Mouse (Mus musculus) kidney, adult 18-20 months (tissue): ENCODE results near the gene Rapgef1.

Experiments used
- DNase-seq: peaks from one replicate; pipeline ENCODE4 v3.0.0; 2021

Gene Rapgef1

DNA sequence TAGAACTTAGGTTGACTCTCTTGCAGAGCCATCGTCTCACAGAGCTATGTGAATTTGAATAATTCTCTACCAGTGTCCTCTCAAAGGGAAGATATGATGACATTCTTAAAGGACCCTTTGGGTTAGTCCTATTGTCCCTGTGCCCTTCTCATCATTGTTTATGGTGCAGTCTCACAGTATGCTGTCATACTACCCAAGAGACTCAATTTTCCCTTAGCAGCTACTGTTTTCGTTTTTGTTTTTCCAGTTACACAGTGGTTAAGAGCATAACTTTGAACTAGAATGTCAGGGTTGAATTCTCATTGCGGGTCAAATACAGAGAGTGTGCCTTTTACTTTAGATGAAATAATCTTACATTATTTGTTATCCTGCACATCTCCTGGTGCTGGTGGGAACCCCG is 27.6 kb downstream of the Rapgef1 start:
- DNase-seq = no peak

DNA sequence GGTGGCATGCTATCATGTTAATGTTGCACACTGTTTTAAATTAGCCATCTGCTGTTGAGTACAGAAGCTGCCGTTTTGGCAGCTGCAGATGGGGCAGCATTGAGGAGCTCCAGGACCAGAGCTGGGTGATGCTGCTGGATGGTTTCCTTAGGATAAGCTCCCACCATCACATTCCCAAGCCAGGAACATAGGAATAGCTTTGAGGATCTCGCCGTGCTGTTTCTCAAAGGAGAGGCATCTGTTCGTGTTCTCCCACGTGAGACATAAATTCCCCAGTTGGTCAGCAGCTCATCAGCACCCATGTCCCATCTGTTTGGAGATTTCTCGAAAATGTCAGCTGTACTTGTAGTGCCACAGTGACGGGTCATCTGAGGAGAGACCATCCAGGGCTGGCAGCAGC is 28.3 kb downstream of the Rapgef1 start:
- DNase-seq = no peak

DNA sequence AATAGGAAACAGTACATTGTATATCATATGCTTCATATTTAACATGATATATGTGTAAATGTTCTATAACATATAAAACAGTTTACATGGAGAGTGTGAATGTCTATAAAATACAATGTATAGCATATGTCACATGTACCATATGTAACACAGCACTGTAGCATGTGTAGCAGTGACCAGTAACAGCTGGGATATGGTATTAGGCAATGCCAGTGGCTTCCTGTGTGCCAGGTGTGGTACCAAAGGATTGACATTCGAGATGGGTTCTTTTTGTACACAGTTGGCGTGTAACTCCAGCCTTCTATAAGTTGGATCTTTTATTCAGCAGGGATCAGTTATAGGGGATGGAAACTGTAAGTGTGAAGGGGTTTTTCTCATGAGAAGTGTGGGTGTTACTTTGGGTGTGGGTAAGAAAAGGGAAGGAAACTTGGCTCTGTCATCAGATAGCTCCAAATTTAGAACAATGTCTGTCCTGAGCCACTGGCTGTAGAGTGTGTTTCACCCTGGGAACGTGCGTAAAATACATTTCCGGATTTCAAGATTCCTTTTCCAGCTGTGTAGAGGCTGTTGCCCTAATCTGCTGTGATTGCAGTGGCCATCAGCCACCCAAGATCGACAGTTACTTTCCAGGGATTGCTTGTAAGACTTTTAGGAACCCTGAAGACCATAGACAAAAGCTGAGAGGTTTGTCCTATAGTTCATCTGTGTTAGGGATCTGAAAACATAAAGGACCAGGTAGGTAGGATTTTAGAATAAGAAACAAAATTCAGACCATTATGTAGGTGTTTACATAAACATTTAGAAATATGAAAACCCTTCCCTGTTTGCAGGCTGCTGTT is 29.7 kb downstream of the Rapgef1 start:
- DNase-seq = no peak

DNA sequence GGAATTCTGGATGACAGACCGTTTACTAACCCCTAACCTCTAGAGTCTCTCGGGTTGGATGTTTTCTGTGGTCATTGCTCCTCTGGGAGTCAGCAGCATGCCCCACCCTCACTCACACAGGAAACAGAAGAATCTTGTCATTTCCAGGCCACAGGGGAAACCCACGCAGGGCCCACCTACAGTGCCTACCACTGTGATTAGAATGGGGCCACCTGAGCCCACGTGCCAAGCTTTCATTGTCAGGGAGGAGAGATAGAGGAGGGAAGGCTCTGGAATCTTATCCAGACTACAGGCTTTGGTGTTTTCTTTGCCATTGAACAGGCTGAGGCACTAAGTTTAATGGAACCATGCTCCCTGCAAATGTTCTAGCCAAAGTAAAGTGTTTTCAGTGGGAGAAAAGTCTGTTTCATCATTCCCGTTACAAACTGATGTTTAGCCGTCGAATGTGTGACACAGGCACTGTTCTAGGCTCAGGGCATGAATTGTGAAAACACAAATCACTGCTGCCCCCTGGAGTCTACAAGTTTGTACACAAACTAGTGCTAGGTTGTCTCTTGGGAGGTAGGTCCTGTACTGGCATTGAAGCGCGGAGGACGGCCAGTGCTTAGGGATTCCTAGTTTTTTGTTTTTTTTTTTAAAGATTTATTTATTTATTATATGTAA is 30.4 kb downstream of the Rapgef1 start:
- peak; percentile 66 for DNase-seq

DNA sequence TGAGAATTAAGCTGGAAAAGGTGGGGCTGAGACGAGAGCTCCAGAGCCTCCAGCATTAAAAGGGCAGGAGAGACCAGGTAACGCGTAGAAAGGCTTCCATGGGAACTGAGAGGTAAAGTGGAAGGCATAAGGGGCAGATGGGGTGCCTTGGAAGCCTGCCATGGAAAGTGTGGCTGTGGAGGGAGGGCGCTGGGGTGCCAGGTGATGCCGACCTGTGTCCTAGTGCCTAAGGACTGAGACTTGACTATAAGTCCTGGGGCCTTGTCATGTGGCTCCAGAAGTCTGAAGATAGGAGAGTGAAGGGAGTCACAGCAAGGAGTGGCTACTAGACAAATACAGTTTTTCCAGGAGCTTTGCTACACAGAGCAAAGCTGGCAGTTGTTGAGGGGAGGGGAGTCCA is 32.4 kb downstream of the Rapgef1 start:
- no peak for DNase-seq

DNA sequence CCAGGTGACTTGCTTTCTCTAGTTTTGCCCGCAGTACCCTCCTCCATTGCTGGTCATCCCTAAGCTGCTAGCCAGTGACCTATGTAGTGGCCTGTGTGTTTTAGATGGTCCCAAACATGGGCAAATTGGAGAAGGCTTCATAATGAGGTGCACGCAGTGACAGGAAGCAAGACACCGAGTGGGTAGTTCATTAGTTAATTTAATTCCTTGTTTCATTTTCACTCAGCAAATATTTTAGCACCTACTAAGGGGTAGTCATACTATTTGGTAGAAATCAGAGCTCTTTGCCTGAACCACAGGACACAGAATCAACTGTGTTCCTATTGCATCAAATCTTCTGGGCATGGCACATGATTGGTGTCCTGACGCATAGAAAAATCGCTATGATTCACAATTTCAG is 35.9 kb downstream of the Rapgef1 start:
- DNase-seq = no peak

DNA sequence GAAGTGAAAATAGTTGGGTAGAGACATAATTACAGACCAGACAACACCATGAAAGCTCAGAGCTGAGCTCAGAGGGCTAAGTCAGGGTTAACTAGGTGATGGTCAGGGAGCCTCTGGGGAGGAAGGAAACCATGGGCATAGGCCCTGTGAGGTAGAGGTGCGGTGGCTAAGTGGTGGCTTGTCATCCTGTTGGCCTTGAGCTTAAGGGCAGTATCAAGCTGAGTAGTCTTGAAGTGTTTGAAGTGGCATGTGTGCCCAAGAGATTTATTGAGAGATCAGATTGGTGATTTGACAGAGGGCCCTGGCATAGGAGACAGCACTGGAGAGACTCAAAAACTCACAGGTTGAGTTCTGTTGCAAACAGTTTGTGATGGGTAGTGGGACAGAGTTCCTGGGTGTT is 36.6 kb downstream of the Rapgef1 start:
- DNase-seq = no peak

DNA sequence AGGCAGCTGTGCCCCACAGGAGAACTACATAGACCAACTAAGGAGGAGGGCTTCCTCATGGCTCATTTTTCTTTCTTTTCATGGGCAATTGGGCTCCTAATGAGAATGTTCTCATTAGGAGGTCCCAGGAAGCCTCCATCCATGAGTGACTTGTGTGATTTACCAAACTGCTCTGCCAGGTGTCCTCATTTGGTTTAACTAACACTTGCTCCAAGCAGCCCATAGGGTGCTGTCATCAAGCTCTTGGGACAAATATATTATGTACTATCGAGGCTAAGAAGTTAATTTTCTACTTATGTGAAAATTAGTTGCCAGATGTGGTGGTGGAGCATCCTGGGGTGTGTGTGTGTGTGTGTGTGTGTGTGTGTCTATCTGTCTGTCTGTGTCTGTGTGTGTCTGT is 37.6 kb downstream of the Rapgef1 start:
- DNase-seq = no peak

DNA sequence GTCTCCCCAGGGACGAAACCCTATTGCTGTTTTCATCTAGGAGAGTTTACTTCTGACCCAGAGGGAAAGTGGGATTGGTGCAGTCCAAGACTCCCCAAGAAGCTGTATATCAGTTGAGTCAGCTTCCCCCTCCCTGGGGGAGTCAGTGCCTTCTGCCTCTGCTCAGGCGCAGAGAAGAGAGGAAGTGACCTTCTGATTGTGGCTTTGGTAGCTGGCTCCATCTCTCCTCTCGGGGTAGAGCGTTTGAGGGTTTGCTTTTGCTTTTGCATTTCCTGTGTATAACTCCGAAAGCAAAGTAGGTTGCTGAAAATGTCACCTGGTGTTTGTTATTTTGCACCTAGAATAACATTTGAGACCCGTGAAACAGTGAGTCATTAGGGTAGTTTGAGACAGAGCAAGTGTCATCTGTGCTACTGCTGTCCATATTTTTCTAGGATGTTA is 42.3 kb downstream of the Rapgef1 start:
- no peak for DNase-seq

DNA sequence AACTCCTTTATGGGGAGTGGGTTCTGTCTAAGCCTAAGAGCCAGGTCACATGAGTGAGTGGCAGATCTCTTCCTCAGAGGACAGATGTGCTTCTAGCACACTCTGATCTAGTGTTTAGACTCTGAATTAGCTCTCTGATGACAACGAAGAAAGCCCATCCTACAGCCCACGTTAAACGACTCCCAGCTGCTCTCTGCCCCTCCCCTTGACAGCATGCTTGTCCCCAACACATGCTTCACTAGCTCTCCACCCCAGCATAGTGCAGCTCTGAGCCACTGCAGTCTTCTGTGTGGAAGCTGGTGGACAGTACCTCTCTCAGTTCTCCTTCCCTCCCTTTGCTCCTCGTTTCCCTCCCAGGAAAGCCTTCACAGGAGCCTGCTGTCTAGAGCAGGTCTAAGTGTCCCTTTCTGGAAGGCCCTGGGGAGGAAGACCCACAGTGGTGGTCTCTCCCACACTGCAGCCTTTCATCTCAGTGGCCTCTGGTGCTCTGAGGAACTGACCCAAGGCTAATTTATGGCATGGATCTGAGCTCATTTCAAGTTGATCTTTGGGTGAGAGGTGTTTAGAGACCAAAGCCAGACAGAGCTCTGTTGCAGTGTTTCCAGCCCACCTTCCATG is 43.8 kb downstream of the Rapgef1 start:
- no peak for DNase-seq

DNA sequence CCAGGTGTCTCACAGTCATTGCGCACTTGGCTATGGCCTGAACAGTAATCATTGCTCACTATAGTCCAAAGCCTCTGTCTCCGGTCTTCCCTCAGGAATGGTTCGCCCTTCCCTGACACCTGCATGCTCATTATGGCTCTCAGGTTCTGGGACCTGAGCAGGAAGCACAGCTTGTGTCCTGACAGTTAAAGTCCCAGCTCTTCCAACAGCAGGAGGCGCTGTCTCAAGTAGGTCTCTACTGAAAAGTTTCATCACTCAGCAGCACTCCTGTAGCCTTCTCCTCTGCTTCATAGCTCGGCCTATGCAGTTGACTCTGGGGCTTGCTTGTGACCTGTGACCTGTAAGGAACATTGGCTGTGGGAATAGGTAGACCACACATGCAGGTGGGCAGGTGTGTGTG is 45.9 kb downstream of the Rapgef1 start:
- no peak for DNase-seq

DNA sequence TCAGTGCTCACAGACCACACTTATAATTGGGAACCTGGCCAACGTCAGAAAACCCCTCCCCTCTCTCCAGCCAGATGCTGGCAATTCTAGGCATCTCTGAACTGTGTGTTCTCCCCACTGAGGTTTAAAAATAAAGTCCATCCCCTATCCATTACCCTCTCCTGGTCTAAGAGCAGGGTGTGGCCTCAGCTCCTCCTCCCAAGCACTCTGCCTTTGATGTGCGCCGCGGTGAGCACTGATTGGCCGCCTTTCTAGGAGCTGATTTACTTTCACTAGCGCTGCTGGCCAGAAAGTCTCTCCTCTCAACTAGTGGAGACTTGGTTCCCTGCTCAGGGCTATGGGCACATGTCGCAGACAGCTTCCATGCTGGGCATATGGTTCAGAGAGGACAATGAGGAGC is 47.1 kb downstream of the Rapgef1 start:
- DNase-seq = no peak

DNA sequence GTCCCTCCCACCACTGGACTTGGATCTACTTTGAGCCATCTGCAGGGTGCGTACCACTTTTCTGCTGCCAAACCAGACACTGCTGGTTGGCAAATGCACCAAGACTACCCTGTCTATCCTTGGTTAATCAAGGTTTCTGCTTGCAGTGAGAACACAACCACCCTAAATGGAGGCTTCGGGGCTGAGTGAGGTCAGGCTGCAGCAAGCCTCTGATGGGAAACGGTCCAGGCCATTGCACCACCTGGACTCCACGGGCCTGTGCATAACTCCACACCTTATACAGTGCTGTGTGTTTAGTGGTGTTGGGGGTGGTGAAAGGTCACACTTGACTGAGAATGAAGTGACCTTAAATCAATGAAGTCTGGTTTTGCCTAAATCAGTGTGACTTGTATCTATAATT is 47.6 kb downstream of the Rapgef1 start:
- no peak for DNase-seq

DNA sequence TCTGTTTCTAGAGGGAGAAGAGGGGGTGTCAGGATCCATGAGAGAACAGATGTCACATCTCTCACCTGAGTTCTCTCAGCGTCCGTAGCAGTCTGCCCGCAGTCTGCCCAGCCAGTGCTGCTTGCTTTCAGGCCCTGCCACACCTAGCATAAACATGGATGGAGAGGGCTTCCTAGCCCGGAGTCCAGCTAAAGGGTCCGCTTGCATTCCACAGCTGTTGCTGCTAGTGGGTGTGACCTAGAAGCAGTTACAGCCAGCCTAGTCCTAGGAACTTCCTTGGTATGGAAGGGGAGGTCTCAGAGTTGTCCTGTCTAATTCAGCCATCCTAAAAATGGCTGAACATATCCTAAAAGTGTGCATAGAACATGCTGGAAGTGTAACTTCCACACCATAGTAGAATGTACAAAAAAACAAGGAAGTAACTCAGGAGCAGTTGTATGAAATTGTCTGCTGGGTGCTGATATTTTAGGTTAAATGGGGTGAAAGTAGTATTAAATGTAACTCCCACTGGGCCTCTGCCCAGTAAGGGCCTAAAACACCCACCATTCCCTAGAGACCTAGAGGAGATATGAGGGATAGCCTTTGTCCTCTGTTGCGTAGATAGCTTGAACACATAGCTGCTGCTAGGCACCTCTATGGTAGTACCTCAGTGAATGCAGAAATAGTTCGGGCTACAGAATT is 48.6 kb downstream of the Rapgef1 start:
- no peak for DNase-seq

DNA sequence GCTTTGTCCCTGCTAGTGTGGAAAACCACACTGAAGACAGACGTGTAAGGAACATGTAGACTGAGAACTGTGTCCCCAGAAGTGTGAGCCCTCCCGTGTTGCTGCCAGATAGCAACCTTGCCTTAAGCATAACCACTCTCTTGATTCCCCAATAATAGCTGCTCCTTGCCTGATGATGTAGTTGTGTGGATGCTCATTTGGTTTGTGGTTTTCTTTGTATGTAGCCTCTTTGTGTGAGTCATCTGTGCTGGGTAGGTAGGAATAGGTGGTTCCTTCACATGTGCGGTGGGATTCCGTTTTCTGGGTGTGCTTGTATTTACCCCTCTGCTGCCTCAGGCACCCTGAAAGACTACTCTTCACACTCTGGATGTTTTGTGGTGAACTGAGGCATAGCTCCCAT is 49.4 kb downstream of the Rapgef1 start:
- DNase-seq = no peak

DNA sequence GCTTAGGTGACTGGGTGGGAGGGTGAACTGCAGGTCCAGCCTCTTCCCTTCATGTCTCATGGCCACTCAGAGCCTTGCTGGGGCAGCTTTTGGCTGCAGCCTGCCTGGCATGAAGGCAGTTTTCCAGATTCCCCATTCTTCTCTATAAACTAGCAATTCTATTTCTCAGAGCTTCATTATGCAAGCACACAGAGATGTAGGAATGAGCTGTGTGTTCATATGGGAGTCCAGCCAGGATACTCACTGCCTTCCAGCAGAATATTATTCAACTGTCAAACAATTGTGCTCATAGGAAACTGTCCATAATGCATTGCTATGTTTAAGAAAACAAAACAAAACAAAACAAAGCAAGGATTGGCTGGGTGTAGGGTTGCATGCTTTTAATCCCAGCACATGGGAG is 50.2 kb downstream of the Rapgef1 start:
- DNase-seq = no peak

DNA sequence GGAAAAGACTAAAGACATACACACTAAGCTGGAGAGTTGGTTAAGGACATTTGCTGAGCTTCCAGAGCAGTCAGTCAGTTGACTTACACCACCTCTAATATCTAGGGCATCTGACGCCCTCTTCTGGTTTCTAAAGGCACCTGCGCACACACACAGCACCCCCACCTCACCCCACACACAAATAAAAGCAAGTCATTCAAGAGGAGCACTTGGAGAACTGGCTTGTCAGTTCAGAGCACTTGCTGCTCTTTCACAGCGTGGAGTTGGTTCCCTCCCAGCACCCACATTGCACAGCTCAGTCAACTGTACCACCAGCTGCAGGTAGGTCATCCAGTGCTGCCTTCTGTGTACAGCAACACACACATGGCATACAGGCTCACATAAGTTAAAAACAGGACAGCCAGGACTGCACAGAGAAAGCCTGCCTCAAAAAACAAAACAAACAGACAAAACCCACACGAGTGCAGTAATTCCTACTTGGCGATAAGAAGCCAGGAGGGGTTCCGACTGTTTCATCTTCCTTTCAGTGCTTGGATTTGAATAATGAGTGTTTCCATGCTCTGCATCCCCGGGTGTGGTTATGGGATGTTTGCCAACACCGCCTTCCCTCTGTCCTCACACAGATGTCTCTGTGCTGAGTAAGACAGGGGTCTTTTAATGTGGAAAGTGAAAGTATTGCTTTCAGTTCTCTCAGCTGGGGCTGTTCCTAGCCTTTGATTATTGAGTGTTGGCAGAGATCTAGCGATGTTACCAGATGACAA is 50.9 kb downstream of the Rapgef1 start:
- DNase-seq = peak; percentile 41

DNA sequence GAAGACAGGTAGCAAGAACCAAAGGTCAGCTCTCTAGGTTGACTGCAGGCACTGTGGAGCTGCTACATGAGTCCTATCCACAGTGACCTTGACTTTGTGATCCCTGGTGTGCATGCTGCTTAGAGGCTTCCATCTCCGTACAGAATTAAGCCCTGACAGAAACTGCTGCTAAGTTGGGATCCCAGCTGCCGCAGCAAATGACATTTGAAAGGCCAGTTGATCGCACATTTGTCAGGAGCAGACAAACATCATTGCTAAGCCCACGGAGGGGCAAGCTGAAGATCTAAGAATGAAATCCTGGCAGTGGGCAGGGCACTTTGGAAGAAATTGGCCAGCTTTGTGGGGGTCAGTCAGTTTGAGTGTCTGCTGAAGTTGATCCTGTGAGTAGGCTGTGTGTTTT is 51.9 kb downstream of the Rapgef1 start:
- DNase-seq = no peak

DNA sequence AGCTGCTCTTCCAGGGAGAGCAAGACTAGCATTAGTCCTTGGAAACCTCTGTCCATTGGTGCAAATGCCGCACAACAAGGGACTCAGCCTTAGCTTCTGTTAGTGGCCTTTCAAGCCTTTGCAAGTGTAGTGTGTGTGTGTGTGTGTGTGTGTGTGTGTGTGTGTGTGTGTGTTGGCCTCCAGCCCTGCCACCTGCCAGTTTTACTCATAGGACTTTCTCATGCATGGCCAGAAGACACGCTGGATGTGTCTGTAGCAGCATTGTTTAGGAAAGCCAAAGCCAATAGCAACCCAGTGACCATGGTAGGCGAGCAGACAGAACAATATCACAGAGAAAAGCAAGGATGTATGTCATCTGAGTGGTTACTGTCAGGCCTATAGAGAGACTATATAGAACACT is 52.3 kb downstream of the Rapgef1 start:
- DNase-seq = no peak

DNA sequence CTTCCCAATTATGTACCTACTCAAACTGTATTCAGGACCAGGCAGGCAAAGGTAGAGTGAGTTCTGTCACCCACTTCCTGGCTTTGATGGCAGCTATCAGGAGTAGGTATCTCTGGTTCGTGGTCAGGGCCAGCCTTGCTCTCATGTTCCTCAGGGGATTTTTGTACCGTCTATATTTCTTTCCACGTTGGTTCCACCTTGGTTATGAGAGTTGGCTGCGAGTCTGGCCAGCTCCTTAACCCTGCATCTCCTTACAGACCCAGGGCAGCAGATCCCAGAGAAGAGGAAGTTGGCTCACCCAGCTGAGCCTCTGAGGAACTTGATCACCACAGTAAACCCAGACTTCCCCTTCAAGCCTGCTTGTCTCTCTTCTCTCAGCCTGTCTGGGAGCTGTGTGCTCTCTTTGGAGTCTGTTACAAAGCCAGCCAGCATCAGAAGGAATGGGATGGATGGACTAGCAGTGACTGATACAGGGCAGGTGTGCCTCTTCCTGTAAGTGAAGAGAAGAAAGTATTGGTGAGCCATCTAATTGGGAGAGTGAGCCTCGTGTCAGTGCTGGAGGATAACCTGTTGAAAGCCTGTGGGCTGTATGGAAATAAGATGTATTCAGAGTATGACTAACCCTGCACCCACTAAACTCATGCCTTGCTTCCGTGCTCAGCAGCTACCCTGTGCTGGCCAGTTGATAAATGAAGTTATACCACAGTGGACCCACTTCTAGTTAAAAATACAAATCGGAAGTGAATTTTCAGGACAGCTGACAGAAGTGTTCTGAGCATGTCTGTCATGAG is 53.4 kb downstream of the Rapgef1 start:
- no peak for DNase-seq

DNA sequence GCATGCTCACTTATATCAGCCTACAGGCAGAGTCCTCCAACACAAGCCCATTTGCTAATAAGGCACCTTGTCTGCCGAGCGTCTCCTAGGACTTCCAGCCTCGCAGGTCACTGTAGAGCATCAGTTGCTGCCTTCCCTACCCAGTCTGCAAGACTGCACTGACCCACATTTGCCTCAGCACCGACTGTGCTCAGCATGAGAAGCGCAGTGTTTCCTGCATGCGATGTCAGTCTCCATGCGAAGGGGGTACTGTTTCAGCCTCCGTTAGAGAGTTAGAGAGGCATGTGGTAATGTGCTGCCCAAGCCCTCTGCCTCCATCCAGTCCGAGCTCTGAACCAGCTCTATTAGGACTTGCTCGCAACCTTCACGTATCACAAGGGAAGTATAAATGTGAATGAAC is 54.6 kb downstream of the Rapgef1 start:
- no peak for DNase-seq

DNA sequence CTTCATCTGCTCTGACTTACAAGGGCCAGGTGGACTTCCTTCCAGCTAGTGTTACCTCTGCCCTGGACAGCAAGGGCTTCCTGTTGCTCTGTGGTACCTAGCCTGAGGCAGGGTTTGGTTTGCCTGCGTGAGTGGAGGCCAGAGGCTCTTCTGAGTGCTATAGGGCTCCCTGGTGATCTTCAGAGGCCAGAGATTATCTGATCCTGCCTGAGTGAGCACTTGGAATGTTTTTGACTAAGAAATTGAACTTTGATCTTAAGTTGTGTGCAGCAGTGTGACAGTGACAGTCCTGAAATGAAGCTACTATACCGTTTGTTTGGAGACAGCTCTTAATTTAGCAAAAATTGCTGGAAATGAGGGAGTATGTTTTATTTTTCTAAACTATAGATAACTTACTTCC is 55.0 kb downstream of the Rapgef1 start:
- DNase-seq = no peak
